Mouse (Mus musculus) adrenal gland (tissue): ENCODE data around the gene Ap3m1.

Experiments used
- intact Hi-C: fragments of 180-260 bp; cut with DNase I; formaldehyde crosslinking; loops from one replicate; pipeline ENCODE4 v1.15.1; 2025

The Ap3m1 gene

GRCm38 (mm10) chr14:21027542-21027941 is 24.8 kb downstream of the Ap3m1 start:
- intact Hi-C loops, result no loop called here

GRCm38 (mm10) chr14:21020435-21020834 is 31.9 kb downstream of the Ap3m1 start:
- intact Hi-C loops, result no loop called here

GRCm38 (mm10) chr14:21018977-21019376 is 33.3 kb downstream of the Ap3m1 start:
- intact Hi-C loops, result no loop called here

GRCm38 (mm10) chr14:21017871-21018270 is 34.4 kb downstream of the Ap3m1 start:
- intact Hi-C loops, result no loop called here

- intact Hi-C loops, result no loop called here
These were observed 38.4 kb downstream of the Ap3m1 start for GRCm38 (mm10) chr14:21013800-21014334.

- intact Hi-C loops, result loop anchor here (10.0 kb wide), 2 partner anchors 195 to 245 kb away; no protein-coding TSS in a partner anchor
These were observed 52.7 kb downstream of the Ap3m1 start for GRCm38 (mm10) chr14:20999617-21000016.

- intact Hi-C loops, result loop anchor here (10.0 kb wide), 1 partner anchor 193 kb away; no protein-coding TSS in a partner anchor
These were observed 54.8 kb downstream of the Ap3m1 start for GRCm38 (mm10) chr14:20997548-20997947.

- intact Hi-C loops, result loop anchor here (10.0 kb wide), 1 partner anchor 192 kb away; no protein-coding TSS in a partner anchor
These were observed 55.9 kb downstream of the Ap3m1 start for GRCm38 (mm10) chr14:20996361-20996760.

- intact Hi-C loops, result loop anchor here (10.0 kb wide), 1 partner anchor 191 kb away; no protein-coding TSS in a partner anchor
These were observed 56.8 kb downstream of the Ap3m1 start for GRCm38 (mm10) chr14:20995497-20995896.

- intact Hi-C loops, result loop anchor here (5.0 to 10.0 kb wide), 2 partner anchors 67 to 190 kb away; partner anchors contain the start of gene Vcl
These were observed 57.8 kb downstream of the Ap3m1 start for GRCm38 (mm10) chr14:20994475-20994874.

GRCm38 (mm10) chr14:20993067-20993691 is 59.1 kb downstream of the Ap3m1 start:
- intact Hi-C loops, result loop anchor here (5.0 to 10.0 kb wide), 2 partner anchors 66 to 188 kb away; partner anchors contain the start of gene Vcl

GRCm38 (mm10) chr14:20991492-20991891 is 60.8 kb downstream of the Ap3m1 start:
- intact Hi-C loops, result loop anchor here (5.0 to 10.0 kb wide), 2 partner anchors 64 to 187 kb away; partner anchors contain the start of gene Vcl

GRCm38 (mm10) chr14:20985482-20985881 is 66.8 kb downstream of the Ap3m1 start:
- intact Hi-C loops, result no loop called here

GRCm38 (mm10) chr14:20983832-20984231 is 68.5 kb downstream of the Ap3m1 start:
- intact Hi-C loops, result no loop called here
